Mouse (Mus musculus): ENCODE results near the gene Gab1. TPM values are rescaled to one million over a fixed set of nuclear protein-coding genes. Genes with fewer than 3 reads are reported as not detected.
"Not testable (repeated sequence)": the region's sequence is repeated elsewhere in the genome, so short reads cannot be mapped to it uniquely, and the experiment has no call there.

Gab1 gene
- polyA plus RNA-seq, 1 experiment from 2014 or later = 32.3 TPM

- peaks cover 57% of the 10 kb centered on the region for H3K36me3 ChIP-seq (ENCODE audit: control insufficient read depth, insufficient read depth)
- WGBS = 79% methylated on average over 4 of the region's 4 CpGs
Measured at GRCm38 (mm10) chr8:80772732-80773460, 107.4 kb downstream of the Gab1 start.

DNA sequence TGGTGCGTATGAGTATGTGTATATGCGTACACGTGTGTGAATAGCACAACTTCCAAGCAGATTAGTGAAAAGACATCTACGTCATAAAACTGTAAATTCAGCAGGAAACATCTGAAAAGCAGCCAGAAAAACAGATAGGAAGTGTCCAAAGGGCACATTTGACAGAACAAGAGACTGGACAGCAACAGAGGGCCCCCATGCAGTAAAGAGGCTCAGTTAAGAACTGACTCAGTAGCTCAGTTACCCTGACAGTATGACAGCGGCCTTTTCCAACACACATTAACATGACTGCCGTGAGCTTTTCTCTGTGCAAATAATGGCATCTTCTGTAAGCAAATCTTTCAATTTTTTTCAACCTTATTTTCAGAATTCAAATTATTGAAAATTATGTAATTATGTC, 111.9 kb downstream of the Gab1 start:
- H3K36me3 ChIP-seq (ENCODE audit: control insufficient read depth, insufficient read depth) = peaks cover 60% of the 10 kb centered on the region
- no peaks in the 10 kb centered on the region for H3K27me3 ChIP-seq (ENCODE audit: control insufficient read depth, insufficient read depth, low read length)
- H3K4me3 ChIP-seq (ENCODE audit: low read length) = no peak overlapping the region
- 88% methylated on average over 6 of the region's 6 CpGs for WGBS
- H3K4me1 ChIP-seq (ENCODE audit: control insufficient read depth, insufficient read depth, low read length) = no peaks in the 10 kb centered on the region
- no peak overlapping the region for H3K27ac ChIP-seq (ENCODE audit: low read length)
- no peak for ATAC-seq (replicated peaks; ENCODE audit: extremely low read depth, insufficient read depth, low FRiP score)
- H3K9me3 ChIP-seq (replicated peaks; ENCODE audit: control insufficient read depth, low read length) = no peaks in the 10 kb centered on the region
- H3K9ac ChIP-seq (ENCODE audit: low read length) = no peak overlapping the region
- no peak overlapping the region for H3K4me2 ChIP-seq (ENCODE audit: low read depth, low read length)

More at GRCm38 (mm10) chr8:80772732-80773460, 107.4 kb downstream of the Gab1 start:
- Histone ChIP-seq H3K27me3 (ENCODE audit: control insufficient read depth, insufficient read depth, low read length) (no peaks in the 10 kb centered on the region), H3K9ac (ENCODE audit: low read length) (no peak overlapping the region), H3K4me2 (ENCODE audit: low read depth, low read length) (no peak overlapping the region), H3K4me1 (ENCODE audit: control insufficient read depth, insufficient read depth, low read length) (0 out of 2 replicates have a peak, but pooled peaks cover 2% of the 10 kb centered on the region), H3K27ac (ENCODE audit: low read length) (no peak overlapping the region), H3K9me3 (replicated peaks; ENCODE audit: control insufficient read depth, low read length) (no peaks in the 10 kb centered on the region), H3K4me3 (ENCODE audit: low read length) (no peak overlapping the region)
- ATAC-seq (replicated peaks; ENCODE audit: extremely low read depth, insufficient read depth, low FRiP score) = no peak

- Histone ChIP-seq H3K9ac (ENCODE audit: low read length) (no peak overlapping the region), H3K4me3 (ENCODE audit: low read length) (no peak overlapping the region), H3K9me3 (replicated peaks; ENCODE audit: control insufficient read depth, low read length) (no peaks in the 10 kb centered on the region), H3K4me2 (ENCODE audit: low read depth, low read length) (no peak overlapping the region), H3K4me1 (ENCODE audit: control insufficient read depth, insufficient read depth, low read length) (peaks cover 4% of the 10 kb centered on the region; the same call in 1 of the 2 replicates), H3K27ac (ENCODE audit: low read length) (no peak overlapping the region), H3K36me3 (ENCODE audit: control insufficient read depth, insufficient read depth) (no peaks in the 10 kb centered on the region), H3K27me3 (ENCODE audit: control insufficient read depth, insufficient read depth, low read length) (no peaks in the 10 kb centered on the region)
- ATAC-seq (replicated peaks; ENCODE audit: extremely low read depth, insufficient read depth, low FRiP score) = peak; percentile 58; the same call in 1 of the 2 replicates
- WGBS = 28% methylated on average over 9 of the region's 9 CpGs
Measured at GRCm38 (mm10) chr8:80753017-80753715, 127.2 kb downstream of the Gab1 start.

DNA sequence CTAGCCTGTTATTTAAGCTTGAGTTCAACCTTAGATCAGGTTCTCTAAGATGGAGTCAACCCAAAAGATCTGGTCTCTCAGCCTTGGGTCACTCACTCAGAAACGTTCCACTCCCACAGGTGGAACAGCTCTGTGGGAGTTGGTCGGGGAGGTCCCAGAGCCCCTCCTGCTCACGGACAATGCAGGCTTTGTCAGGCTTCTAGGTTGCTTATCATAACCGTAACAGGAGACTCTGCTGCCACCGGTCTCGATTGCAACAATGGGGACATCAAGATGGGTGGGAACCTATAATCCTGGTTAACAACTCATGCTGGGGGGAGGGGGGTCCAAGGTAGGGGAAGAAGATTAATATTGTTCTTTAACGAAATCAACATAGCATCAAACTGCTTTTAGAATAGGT, 127.9 kb downstream of the Gab1 start:
- Histone ChIP-seq H3K4me3 (ENCODE audit: low read length) (no peak overlapping the region), H3K27ac (ENCODE audit: low read length) (no peak overlapping the region), H3K27me3 (ENCODE audit: control insufficient read depth, insufficient read depth, low read length) (no peaks in the 10 kb centered on the region), H3K4me1 (ENCODE audit: control insufficient read depth, insufficient read depth, low read length) (peaks cover 4% of the 10 kb centered on the region; the same call in 1 of the 2 replicates), H3K9me3 (replicated peaks; ENCODE audit: control insufficient read depth, low read length) (no peaks in the 10 kb centered on the region), H3K9ac (ENCODE audit: low read length) (no peak overlapping the region), H3K4me2 (ENCODE audit: low read depth, low read length) (no peak overlapping the region), H3K36me3 (ENCODE audit: control insufficient read depth, insufficient read depth) (no peaks in the 10 kb centered on the region)
- ATAC-seq (replicated peaks; ENCODE audit: extremely low read depth, insufficient read depth, low FRiP score) = no peak
- 68% methylated on average over 7 of the region's 7 CpGs for WGBS

DNA sequence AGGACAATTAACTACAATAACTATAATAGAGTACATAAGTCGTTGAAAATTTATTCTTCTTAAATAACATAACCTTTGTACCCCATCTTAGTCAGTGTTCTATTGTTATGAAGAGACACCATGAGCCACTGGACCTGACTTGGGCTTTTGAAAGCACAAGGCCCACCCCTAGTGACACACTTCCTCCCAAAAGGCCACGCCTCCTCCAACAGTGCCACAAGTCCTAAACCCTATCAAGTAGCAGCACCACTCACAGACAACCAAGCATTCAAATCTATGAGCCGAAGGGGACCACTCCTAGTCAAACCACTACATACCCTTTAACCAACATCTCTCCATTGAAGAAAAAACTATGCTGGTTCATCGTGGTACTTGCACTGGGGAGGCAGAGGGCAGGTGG, 131.2 kb downstream of the Gab1 start:
- no peak for ATAC-seq (replicated peaks; ENCODE audit: extremely low read depth, insufficient read depth, low FRiP score)
- 80% methylated on average over 4 of the region's 4 CpGs for WGBS
- Histone ChIP-seq H3K4me1 (ENCODE audit: control insufficient read depth, insufficient read depth, low read length) (peaks cover 4% of the 10 kb centered on the region; the same call in 1 of the 2 replicates), H3K9me3 (replicated peaks; ENCODE audit: control insufficient read depth, low read length) (no peaks in the 10 kb centered on the region), H3K36me3 (ENCODE audit: control insufficient read depth, insufficient read depth) (no peaks in the 10 kb centered on the region), H3K27ac (ENCODE audit: low read length) (no peak overlapping the region), H3K4me3 (ENCODE audit: low read length) (no peak overlapping the region), H3K27me3 (ENCODE audit: control insufficient read depth, insufficient read depth, low read length) (no peaks in the 10 kb centered on the region), H3K9ac (ENCODE audit: low read length) (no peak overlapping the region), H3K4me2 (ENCODE audit: low read depth, low read length) (no peak overlapping the region)

GRCm38 (mm10) chr8:80739932-80740331, 140.4 kb downstream of the Gab1 start:
- WGBS = 10% methylated on average over 14 of the region's 14 CpGs
- no peaks in the 10 kb centered on the region for H3K27me3 ChIP-seq (ENCODE audit: control insufficient read depth, insufficient read depth, low read length)
- ATAC-seq (replicated peaks; ENCODE audit: extremely low read depth, insufficient read depth, low FRiP score) = peak; percentile 11; the same call in 1 of the 2 replicates
- H3K4me2 ChIP-seq (ENCODE audit: low read depth, low read length) = peak overlapping the region; percentile 73
- H3K36me3 ChIP-seq (ENCODE audit: control insufficient read depth, insufficient read depth) = peaks cover 5% of the 10 kb centered on the region; the same call in 1 of the 2 replicates
- H3K4me3 ChIP-seq (ENCODE audit: low read length) = peak overlapping the region; percentile 53
- no peaks in the 10 kb centered on the region for H3K9me3 ChIP-seq (replicated peaks; ENCODE audit: control insufficient read depth, low read length)
- H3K9ac ChIP-seq (ENCODE audit: low read length) = peak overlapping the region; percentile 70
- peak overlapping the region; percentile 90 for H3K27ac ChIP-seq (ENCODE audit: low read length)
- peaks cover 13% of the 10 kb centered on the region for H3K4me1 ChIP-seq (ENCODE audit: control insufficient read depth, insufficient read depth, low read length)

- H3K27me3 ChIP-seq (ENCODE audit: control insufficient read depth, insufficient read depth, low read length); H3K9me3 ChIP-seq (replicated peaks; ENCODE audit: control insufficient read depth, low read length); H3K36me3 ChIP-seq (ENCODE audit: control insufficient read depth, insufficient read depth): not testable (repeated sequence)
- H3K4me2 ChIP-seq (ENCODE audit: low read depth, low read length) = peak within 1 kb of the TSS; percentile 86
- ATAC-seq (replicated peaks; ENCODE audit: extremely low read depth, insufficient read depth, low FRiP score) = peak; percentile 91
- WGBS = 2% methylated on average over 79 of the region's 91 CpGs
- peaks cover 13% of the 10 kb centered on the region for H3K4me1 ChIP-seq (ENCODE audit: control insufficient read depth, insufficient read depth, low read length)
- peak within 1 kb of the TSS; percentile 95 for H3K9ac ChIP-seq (ENCODE audit: low read length)
- peak within 1 kb of the TSS; percentile 96 for H3K27ac ChIP-seq (ENCODE audit: low read length)
- H3K4me3 ChIP-seq (ENCODE audit: low read length) = peak within 1 kb of the TSS; percentile 86
Measured at GRCm38 (mm10) chr8:80739155-80739924, 141.0 kb downstream of the Gab1 start, which contains the start of gene Smarca5. Gene Smarca5 (minus strand): TSS chr8:80739497.

GRCm38 (mm10) chr8:80738388-80739154, 141.7 kb downstream of the Gab1 start:
- under 1% methylated on average over 45 of the region's 84 CpGs for WGBS
- H3K9me3 ChIP-seq (replicated peaks; ENCODE audit: control insufficient read depth, low read length) = no peaks in the 10 kb centered on the region
- peaks cover 13% of the 10 kb centered on the region for H3K4me1 ChIP-seq (ENCODE audit: control insufficient read depth, insufficient read depth, low read length)
- peak overlapping the region; percentile 95 for H3K9ac ChIP-seq (ENCODE audit: low read length)
- peaks cover 9% of the 10 kb centered on the region; the same call in 1 of the 2 replicates for H3K36me3 ChIP-seq (ENCODE audit: control insufficient read depth, insufficient read depth)
- H3K27me3 ChIP-seq (ENCODE audit: control insufficient read depth, insufficient read depth, low read length) = no peaks in the 10 kb centered on the region
- peak overlapping the region; percentile 96 for H3K27ac ChIP-seq (ENCODE audit: low read length)
- peak overlapping the region; percentile 86 for H3K4me2 ChIP-seq (ENCODE audit: low read depth, low read length)
- H3K4me3 ChIP-seq (ENCODE audit: low read length) = peak overlapping the region; percentile 86
- peak; percentile 50 for ATAC-seq (replicated peaks; ENCODE audit: extremely low read depth, insufficient read depth, low FRiP score)
